Mouse (Mus musculus): ENCODE measurements around the gene Olfr536.

- TF ChIP-seq CHD2 (IDR thresholded peaks at IDR 0.05; ENCODE audit: low read depth, low read length) (no peak), ZNF384 (IDR thresholded peaks at IDR 0.05; ENCODE audit: low read depth, low read length) (no peak)
Measured at GRCm38 (mm10) chr7:140494231-140494630, 13.0 kb downstream of the Olfr536 start.

Measured in ES-E14 (cell line).